Mouse (Mus musculus) lung, postnatal 10 days (tissue): ENCODE results near the gene Zbtb4.
A peak's percentile ranks its signal among the peaks of the same experiment; 100 is the strongest.

ENCODE experiments used
- DNase-seq: peaks from one replicate; pipeline ENCODE4 v3.0.0; 2021

The Zbtb4 gene

GRCm38 (mm10) chr11:69766126-69766609 is 456 bp downstream of the Zbtb4 start:
- DNase-seq = peak; percentile 86

GRCm38 (mm10) chr11:69766872-69767624 is 1.3 kb downstream of the Zbtb4 start:
- no peak for DNase-seq

GRCm38 (mm10) chr11:69767625-69767909 is 1.9 kb downstream of the Zbtb4 start:
- DNase-seq = peak; percentile 68

- DNase-seq = no peak
Measured at GRCm38 (mm10) chr11:69774961-69775360, 9.2 kb downstream of the Zbtb4 start.

GRCm38 (mm10) chr11:69775716-69776115 is 10.0 kb downstream of the Zbtb4 start:
- no peak for DNase-seq

- DNase-seq = no peak
Measured at GRCm38 (mm10) chr11:69776488-69776887, 10.8 kb downstream of the Zbtb4 start.

GRCm38 (mm10) chr11:69777504-69778257 is 12.0 kb downstream of the Zbtb4 start:
- DNase-seq = no peak

- no peak for DNase-seq
Measured at GRCm38 (mm10) chr11:69778258-69778982, 12.7 kb downstream of the Zbtb4 start.

GRCm38 (mm10) chr11:69778985-69779384 is 13.3 kb downstream of the Zbtb4 start:
- DNase-seq = no peak

- DNase-seq = no peak
Measured at GRCm38 (mm10) chr11:69781828-69782227, 16.1 kb downstream of the Zbtb4 start.

GRCm38 (mm10) chr11:69784793-69785272 is 19.1 kb downstream of the Zbtb4 start:
- peak; percentile 85 for DNase-seq

GRCm38 (mm10) chr11:69787306-69787705 is 21.6 kb downstream of the Zbtb4 start:
- DNase-seq = no peak

- DNase-seq = no peak
Measured at GRCm38 (mm10) chr11:69789431-69789830, 23.7 kb downstream of the Zbtb4 start.

- no peak for DNase-seq
Measured at GRCm38 (mm10) chr11:69791420-69791819, 25.7 kb downstream of the Zbtb4 start.

- DNase-seq = no peak
Measured at GRCm38 (mm10) chr11:69793429-69793828, 27.7 kb downstream of the Zbtb4 start.

GRCm38 (mm10) chr11:69795168-69795982 is 29.7 kb downstream of the Zbtb4 start, which contains the start of gene Chrnb1:
Chrnb1 (minus strand) TSS chr11:69795943.
- peak; percentile 98 for DNase-seq

- no peak for DNase-seq
Measured at GRCm38 (mm10) chr11:69795983-69796435, 30.3 kb downstream of the Zbtb4 start.

GRCm38 (mm10) chr11:69797924-69798323 is 32.2 kb downstream of the Zbtb4 start:
- no peak for DNase-seq

- DNase-seq = peak; percentile 45
Measured at GRCm38 (mm10) chr11:69799394-69800137, 33.9 kb downstream of the Zbtb4 start.

- peak; percentile 40 for DNase-seq
Measured at GRCm38 (mm10) chr11:69800138-69800391, 34.4 kb downstream of the Zbtb4 start.

- peak; percentile 77 for DNase-seq
Measured at GRCm38 (mm10) chr11:69800392-69801197, 34.9 kb downstream of the Zbtb4 start.
